Mouse (Mus musculus): ENCODE measurements around the gene Trim75. TPM values are rescaled to one million over a fixed set of nuclear protein-coding genes. Genes with fewer than 3 reads are reported as not detected.
A peak's percentile ranks its signal among the peaks of the same experiment; 100 is the strongest.

The Trim75 gene
- total RNA-seq, 2 experiments from 2014 or later = not detected

- no peak for ATAC-seq (replicated peaks; ENCODE audit: low FRiP score, low TSS enrichment, poor library complexity, severe bottlenecking)
These were observed 41.2 kb downstream of the Trim75 start for GRCm38 (mm10) chr8:64946441-64946819.

DNA sequence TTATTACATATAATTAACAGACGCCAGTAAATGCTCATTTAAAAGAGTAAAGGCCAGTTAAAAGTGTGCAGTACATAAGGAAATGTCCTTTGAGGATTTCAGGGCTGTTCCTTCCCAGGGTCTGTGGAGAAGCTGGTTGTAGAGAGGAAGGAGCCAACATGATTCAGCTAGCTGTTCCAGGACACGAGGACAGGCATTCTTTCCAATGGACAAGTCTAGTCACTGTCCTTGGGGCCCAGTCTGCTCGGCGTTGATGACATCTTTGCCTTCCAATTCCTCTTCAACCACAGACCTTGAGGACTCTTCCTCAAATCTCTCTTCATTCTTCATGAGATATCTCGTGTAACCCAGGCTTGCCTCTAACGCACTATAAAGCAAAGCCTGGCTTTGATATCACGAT is 42.0 kb downstream of the Trim75 start:
- ATAC-seq (replicated peaks; ENCODE audit: low FRiP score, low TSS enrichment, poor library complexity, severe bottlenecking) = no peak

- no peak for ATAC-seq (replicated peaks; ENCODE audit: low FRiP score, low TSS enrichment, poor library complexity, severe bottlenecking)
These were observed 42.8 kb downstream of the Trim75 start for GRCm38 (mm10) chr8:64944831-64945230.

DNA sequence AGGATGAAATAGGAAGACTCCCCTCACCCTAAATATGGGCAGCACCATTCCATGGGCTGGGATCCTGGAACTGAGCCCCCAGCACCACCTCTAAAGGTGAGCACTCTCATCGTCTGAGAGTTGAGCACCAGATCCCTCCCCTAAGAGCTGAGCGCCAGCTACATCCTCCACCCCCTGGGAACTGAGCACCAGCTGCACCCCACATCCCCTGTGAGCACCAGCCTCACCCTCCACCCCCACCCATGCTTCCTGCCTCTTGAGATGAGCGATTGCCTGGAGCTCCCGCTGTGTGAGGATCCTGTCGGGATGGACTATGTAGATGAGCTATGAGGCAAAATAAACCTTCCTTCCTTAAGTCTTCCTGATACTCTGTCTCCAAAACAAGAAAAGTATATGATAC is 44.7 kb downstream of the Trim75 start:
- no peak for ATAC-seq (replicated peaks; ENCODE audit: low FRiP score, low TSS enrichment, poor library complexity, severe bottlenecking)

DNA sequence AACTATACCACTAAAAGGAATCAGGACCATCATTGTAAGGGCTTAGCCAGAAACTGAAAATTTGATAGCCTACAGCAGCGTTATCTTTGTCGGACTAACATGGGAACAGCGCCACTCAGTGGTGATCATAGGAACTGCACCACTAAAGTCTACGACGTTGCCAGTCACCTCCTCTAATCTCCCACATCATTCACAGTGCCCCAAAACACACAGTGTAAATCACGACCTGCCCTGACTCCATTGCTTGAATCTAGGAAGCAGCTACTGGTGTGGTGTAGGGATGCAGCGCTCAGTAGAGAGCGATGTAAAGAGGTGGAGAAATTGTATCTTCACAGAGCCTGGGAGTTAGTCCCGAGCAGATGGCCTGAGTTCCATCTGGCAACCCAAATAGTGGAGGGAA is 46.1 kb downstream of the Trim75 start:
- peak; percentile 78 for ATAC-seq (replicated peaks; ENCODE audit: low FRiP score, low TSS enrichment, poor library complexity, severe bottlenecking)

GRCm38 (mm10) chr8:64941019-64941418 is 46.6 kb downstream of the Trim75 start:
- no peak for ATAC-seq (replicated peaks; ENCODE audit: low FRiP score, low TSS enrichment, poor library complexity, severe bottlenecking)

DNA sequence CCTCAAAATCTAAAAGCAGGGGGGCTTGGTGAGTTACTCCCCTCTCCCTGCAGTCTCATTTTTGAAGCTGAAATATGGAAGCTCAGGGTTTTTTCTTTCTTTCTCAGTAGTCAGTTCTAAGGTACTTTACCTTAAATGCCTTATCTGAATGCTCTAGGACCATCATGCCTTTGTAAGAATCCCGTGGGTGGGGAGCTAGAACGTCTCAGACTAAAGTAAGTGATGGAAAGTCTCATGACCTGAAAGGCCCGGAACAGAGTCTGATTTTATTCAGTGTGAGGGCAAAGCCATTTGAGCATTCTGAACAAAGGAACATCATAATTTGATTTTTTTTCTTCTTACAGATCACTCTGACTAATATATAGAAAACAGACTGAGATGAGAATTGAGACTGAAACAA is 52.6 kb downstream of the Trim75 start:
- no peak for ATAC-seq (replicated peaks; ENCODE audit: low FRiP score, low TSS enrichment, poor library complexity, severe bottlenecking)

Other genes starting within 250 kb of the Trim75 start
- gene Klhl2, start 137.8 kb downstream of the Trim75 start, total RNA-seq (2014; fragmentation: Nextera tagmentation) = 5.5 and 6.1 TPM in 2 replicates
- gene Klhl2, start 137.8 kb downstream of the Trim75 start, total RNA-seq (2017) = 5.3 and 12.6 TPM in 2 replicates
- 16.4 and 30.1 TPM in 2 replicates for gene Tmem192, start 40.6 kb downstream of the Trim75 start, total RNA-seq (2014; fragmentation: Nextera tagmentation)
- 8.0 and 14.0 TPM in 2 replicates for gene Tmem192, start 40.6 kb downstream of the Trim75 start, total RNA-seq (2017)
- gene Trim61, start 30.7 kb upstream of the Trim75 start, total RNA-seq (2014; fragmentation: Nextera tagmentation) = not detected in 2 replicates
- gene Trim61, start 30.7 kb upstream of the Trim75 start, total RNA-seq (2017) = not detected in 2 replicates
- not detected in 2 replicates for gene Trim60, start 30.8 kb upstream of the Trim75 start, total RNA-seq (2014; fragmentation: Nextera tagmentation)
- gene Trim60, start 30.8 kb upstream of the Trim75 start, total RNA-seq (2017) = not detected in 2 replicates
- not detected in 2 replicates for gene Apela, start 49.5 kb upstream of the Trim75 start, total RNA-seq (2014; fragmentation: Nextera tagmentation)
- not detected in 2 replicates for gene Apela, start 49.5 kb upstream of the Trim75 start, total RNA-seq (2017)
- not detected in 2 replicates for gene Gm10663, start 87.2 kb upstream of the Trim75 start, total RNA-seq (2014; fragmentation: Nextera tagmentation)
- gene Gm10663, start 87.2 kb upstream of the Trim75 start, total RNA-seq (2017) = not detected in 2 replicates
- not detected in 2 replicates for gene BC030870, start 141.7 kb upstream of the Trim75 start, total RNA-seq (2014; fragmentation: Nextera tagmentation)
- not detected in 2 replicates for gene BC030870, start 141.7 kb upstream of the Trim75 start, total RNA-seq (2017)

All from megakaryocyte-erythroid progenitor cell, adult 5-6 weeks (primary cell).